Mouse (Mus musculus): Measurements from ENCODE around the gene Nfia. TPM values are rescaled to one million over a fixed set of nuclear protein-coding genes. Genes with fewer than 3 reads are reported as not detected.
A peak's percentile ranks its signal among the peaks of the same experiment; 100 is the strongest.

The Nfia gene
- total RNA-seq, 2 experiments from 2014 or later = 104 to 117 TPM

DNA sequence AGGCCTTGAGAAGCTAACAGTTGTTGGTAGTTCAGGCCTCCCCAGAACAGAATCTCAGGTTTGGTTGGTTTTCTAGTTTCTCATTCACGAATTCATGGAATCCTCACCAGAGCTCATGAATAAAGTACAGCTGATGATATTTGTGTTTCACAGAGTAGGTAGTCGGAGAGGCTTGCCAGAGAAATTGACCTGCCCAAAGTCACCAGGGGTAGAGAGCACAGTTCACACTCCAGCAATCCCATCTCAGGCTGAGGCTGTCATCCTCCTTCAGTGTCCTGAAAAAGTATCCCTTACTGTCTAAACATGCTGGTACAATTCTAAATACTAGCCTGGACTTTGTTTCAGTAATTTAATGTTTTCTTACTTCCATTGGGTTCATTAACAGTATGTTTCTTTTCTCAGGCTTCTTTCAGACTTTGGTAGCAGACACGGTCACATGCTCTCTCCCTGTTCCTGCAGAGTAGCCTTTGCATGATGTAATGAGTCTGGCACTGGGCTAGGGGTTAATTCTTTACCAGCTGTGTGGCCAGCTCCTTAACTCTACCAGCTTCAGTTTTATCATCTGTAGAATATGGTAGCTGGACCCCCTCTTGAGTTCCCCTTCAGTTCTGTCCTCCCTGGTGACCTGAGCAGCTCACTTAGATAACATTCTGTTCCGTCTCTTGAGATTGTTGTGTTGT is 7.1 kb upstream of the Nfia start:
- DNase-seq (ENCODE audit: extremely low spot score in 1 of 2, low spot score in 1 of 2) = no peak

DNA sequence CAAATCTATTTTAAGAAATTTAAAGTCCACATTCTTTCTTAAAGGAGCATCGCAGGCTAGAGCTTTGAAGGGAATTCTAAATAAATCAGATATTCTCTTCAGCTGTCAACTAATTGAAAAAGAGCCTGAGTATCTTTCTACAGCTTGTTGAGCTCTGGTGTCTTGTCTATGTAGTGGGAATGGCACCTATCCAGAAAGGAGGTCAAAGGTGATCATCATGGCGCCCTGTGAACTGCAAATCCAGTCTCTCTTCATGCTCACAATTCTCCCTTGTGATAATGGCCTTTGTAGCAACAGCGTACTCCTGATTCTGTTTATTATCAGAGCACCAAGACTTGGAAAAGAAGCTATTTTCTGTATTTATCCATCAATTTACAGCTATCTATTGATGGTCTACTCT is 6.4 kb upstream of the Nfia start:
- DNase-seq (ENCODE audit: extremely low spot score in 1 of 2, low spot score in 1 of 2) = no peak

DNA sequence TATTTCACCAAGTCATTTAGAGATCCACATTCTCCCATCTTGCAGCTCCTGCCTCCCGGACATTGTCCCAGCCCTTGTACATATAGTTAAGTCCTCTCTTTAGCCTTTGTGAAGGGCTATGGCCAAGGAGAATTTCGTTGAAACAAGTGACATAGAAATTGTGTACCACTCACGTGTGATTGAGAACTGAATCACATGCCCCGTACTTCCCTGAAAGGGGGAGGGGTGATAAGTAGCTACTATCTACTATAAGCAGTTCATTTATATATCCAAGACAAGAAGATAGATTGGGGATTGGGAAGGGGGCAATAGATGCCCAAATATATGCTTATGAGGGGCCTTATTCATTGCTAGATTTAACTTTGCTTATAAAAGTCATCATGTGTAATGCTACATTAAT is 5.5 kb upstream of the Nfia start:
- DNase-seq (ENCODE audit: extremely low spot score in 1 of 2, low spot score in 1 of 2) = no peak

DNA sequence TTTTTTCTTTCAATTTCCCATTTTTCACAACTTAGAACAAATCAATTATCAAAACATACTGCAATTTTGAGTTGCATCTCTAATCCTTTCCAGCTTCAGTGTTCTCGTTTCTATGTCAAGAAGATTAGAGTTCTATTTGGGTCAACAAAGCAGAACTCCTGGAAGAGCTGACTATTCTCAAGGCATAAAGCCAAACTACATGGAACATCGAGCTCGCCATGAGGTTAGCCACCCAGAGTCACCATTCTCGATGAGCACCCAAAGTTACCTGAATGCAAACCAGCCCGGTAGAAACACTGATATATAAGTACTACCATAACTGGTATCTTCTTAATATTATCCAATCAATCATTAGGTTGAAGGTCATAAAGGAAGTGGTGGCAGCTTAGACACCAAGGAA is 5.0 kb upstream of the Nfia start:
- DNase-seq (ENCODE audit: extremely low spot score in 1 of 2, low spot score in 1 of 2) = no peak

DNA sequence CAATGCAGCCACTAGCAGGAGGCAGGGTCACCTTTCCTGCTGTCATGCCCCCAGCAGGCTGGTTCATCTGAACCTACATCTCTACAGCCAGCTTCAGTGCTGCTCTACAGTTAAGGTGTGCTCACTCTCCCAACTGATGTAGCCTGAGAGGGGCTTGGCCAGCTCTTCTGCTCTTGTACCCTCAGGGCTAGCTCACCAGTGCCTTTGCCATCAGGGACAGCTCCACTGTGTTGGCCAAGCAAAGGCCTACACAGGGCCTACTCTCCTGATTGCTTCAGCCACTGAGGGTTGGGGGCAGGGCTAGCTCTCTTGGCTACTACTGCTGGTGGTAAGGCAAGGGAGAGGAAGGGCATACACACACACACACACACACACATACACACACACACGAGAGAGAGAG is 2.7 kb upstream of the Nfia start:
- DNase-seq (ENCODE audit: extremely low spot score in 1 of 2, low spot score in 1 of 2) = no peak

DNA sequence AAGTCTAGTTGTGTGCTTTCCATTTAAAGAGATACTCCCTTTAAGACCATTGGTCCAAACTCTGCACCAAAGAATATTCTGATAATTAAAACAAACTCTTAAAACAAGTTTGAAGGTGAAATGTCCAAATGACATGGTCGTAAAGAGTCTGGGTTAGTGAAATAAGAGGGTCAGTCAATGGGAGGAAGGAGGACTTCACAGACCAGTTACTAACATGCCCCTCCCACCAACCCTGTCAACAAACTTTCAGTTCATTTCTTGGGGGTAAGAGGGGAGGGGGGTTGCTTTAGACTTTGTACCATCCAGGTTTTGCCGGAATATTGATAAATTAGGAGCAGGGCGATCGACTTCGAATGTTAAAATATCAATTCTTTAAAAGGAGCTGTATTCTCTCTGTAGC is 1.1 kb upstream of the Nfia start:
- DNase-seq (ENCODE audit: extremely low spot score in 1 of 2, low spot score in 1 of 2) = no peak

DNA sequence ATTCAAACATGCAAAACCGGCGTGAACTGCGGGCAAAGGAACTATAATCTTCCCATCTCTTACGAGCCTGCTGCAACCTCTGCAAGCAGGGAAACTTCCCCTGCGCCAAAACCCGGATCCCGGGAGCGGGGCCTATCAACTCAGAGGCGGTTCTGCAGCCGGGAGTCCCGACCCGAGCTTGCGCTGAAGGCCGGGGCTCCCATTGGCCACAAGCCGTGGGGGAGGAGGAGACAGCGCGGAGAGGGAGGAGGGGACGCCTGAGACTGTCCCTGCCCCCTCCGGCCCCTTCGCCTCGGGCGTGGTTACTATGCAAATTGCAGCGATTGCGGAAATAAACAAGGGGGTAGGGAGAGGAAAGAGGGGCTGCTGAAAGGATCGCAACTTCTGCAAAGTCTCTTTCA is 450 bp upstream of the Nfia start:
- DNase-seq (ENCODE audit: extremely low spot score in 1 of 2, low spot score in 1 of 2) = peak; percentile 83 to 87

DNA sequence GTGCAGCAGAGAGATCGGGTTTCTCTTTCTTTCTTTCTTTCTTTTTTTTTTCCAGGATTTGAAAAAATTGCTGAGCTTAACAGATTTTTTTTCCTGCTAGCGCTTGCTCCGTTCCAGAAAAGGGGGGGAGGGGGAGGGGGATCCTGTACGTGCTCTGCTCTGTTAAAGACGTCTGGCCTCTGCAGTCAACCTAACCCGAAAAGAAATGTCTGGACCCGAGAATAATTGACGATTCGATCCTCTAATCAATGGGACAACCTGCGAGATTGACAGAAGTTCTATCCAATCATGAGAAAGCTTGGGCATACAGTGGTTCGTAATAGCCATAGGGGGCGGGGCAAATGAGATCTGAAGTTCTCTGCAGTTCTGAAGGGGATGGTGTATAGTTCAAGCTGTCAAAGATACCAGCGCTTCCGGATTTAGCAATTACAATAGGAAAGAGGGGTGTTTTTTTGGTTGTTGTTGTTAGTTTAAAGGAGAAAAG is 618 bp downstream of the Nfia start:
- DNase-seq (ENCODE audit: extremely low spot score in 1 of 2, low spot score in 1 of 2) = peak; percentile 58 to 69

DNA sequence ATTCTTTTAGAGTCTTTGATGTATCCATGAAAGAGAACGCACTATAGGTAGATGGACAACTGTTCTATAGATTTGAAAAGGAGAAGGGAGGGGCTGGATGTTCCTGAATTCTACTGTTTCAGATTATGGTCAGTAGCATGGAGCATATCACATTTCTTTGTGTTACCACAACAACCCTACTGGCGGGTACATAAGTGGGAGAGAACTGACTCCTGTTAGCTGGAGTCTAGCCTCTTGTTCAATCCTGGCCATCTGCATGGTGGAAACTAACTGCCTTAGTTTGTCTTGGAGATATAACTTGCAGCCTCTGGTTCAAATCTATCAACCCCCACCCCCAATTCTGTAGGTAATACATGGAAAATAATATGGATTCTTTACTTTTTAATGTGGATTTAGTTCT is 1.3 kb downstream of the Nfia start:
- DNase-seq (ENCODE audit: extremely low spot score in 1 of 2, low spot score in 1 of 2) = no peak

DNA sequence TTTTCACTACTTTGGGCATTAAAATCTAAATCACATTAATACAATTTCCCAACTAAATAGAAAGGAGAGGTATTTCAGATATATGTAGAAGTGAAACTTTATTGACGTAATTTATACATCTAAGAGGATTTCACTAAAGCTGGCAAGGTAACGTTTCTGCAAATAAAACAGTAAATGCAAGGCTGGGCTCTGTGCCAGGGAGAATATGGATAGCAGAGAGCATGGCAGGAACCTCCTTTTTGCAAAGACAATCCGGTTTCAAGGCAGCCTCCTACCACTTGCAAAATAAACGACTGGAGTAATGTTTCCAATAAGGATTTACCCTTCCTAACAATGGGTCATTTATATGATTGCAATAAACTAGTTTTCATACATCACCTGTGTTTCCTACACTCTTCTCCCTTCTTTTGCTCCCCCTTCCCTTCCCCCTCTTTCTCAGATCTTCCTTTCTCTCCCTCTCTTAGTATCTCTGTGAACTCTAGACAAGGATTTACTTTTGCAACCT is 2.0 kb downstream of the Nfia start:
- DNase-seq (ENCODE audit: extremely low spot score in 1 of 2, low spot score in 1 of 2) = no peak

DNA sequence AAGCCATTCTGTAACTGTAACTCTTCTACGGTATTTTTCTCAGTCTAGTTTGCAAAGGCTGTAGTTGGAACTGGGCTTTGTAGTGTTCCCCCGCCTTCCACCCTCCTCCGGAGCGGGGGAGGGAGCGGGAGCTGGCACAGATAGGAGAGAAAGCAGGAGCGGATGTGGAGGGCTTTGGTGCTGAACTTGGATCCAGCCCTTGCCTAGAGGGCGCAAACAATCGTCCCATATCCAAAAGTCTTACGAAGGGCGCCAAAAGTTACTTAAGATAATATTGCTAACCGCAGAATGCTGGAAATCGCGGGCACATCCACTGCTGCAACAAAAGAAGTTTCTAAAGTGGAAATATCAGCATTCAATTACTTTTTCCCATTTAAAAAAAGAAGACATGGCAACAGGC is 2.5 kb downstream of the Nfia start:
- peak in 1 of 2 experiments; percentile 48 for DNase-seq (ENCODE audit: extremely low spot score in 1 of 2, low spot score in 1 of 2)

DNA sequence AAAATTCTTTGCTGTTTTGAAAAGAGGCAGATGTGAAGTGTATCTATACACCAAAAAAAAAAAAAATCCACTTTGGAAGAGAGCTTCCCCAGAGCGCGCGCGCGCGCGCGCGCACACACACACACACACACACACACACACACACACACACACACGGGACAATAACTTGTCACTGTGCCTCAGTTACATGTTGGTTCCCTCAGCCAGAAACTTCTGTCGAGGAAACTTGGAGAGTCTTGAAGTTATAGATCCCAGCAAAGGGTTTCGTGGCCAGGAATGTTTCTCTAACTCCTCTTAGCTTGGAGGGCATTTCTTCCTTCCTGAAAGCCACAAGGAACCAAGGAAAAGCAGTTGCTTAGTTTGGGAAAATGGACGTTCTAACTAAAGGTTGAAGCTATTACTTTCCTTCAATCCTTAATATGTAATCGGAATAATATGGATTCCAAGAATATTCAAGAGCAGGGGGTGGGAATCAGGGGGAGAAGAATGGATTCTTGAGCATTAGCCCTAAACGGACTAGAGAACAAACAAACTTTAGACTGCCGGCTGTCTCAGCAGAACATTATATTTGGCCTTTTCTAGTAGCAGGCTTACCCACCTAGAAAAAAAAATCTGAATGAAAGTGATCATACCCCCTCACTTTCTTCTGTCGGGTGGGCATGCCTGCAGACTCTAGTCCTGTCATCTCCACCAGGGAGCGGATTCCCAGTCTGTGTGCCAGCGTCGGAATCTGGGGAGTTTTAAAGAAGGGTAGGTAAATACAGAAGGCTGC is 3.1 kb downstream of the Nfia start:
- peak in 1 of 2 experiments; percentile 6 for DNase-seq (ENCODE audit: extremely low spot score in 1 of 2, low spot score in 1 of 2)

DNA sequence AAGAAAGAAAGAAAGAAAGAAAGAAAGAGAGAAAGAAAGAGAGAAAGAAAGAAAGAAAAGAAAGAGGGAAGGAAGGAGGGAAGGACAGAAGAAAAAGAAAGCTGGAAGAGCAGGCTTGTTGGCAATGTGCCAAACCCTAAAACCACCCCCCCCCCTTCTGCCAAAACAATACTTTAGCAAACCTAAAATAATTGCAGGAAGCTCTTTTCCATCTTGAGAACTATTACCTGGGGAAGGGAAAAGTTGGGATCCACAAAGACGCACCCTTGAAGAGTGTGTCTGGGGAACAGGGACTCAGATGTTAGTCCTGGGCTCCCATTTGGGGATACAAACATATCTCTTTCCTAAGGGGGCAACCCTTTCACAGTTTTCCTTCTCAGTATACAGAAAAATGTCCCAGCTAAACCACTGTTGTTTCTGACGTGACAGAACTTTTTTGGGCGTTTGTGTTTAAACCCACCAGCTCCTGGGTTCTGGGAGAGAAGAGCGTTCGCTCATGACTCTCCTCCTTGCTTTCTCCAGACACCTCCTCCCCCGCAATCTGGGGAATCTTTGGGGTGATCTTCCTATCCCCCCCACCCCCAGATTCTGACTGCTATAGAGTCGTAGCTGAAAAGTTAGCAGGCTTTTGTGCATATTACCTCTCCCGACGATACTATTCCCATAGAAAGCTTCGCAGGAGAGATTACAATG is 4.0 kb downstream of the Nfia start:
- peak in 1 of 2 experiments; percentile 14 for DNase-seq (ENCODE audit: extremely low spot score in 1 of 2, low spot score in 1 of 2)

DNA sequence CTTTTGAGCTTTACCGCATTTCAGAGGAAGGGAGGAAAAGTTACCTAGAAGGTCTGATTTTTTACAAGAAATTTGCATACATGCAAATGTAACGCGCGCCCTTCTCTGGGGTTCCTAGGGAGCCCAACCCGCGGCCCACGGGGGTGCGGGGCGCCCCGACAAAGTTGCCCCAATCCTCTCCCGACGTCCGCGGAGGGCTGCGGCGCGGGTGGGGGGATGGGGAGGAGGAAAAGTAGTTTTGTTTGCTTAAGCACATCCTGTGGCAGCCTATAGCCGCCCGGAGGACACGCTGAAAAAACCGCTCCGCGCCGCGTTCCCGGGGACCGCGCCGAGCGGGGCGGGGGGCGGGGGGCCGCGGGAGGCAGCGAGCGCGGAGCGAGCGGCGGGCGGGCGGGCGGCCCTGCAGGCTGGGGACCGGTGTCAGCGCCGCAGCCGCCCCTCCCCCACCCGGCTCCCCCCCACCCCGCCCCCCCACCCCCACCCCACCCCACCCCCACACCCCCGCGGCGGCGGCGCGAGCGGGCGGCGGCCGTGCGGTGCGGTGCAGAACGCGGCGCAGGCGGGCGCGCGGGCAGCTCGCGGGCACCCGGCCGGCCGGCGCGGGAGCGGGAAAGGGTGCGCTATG is 4.7 kb downstream of the Nfia start:
- peak in 1 of 2 experiments; percentile 62 for DNase-seq (ENCODE audit: extremely low spot score in 1 of 2, low spot score in 1 of 2)

DNA sequence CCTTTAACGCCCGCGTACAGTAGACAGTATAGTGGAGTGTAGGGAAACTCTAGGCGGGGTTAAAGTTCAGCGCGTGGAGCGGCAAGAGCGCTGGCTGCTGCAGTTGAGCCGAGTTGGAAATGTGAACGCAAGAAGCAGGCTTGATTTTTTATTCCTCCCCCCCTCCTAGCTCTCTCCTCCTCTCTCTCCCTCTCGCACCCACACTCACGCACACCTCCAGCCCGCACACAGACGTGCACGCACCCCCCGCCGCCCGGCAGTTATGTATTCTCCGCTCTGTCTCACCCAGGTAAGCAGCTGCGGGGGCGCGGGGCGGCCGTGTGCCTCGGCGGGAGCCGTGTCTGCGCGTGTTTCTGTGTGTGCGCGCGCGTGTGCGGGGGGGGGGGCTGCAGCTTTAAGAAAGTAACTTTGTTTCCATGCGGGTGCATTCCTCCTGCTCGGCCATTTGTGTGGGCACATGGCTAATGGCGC is 5.2 kb downstream of the Nfia start, which contains the start of gene E130114P18Rik:
TSS of gene E130114P18Rik (minus strand) at position 373 of the 471 bp plus-strand sequence.
- DNase-seq (ENCODE audit: extremely low spot score in 1 of 2, low spot score in 1 of 2) = peak in 1 of 2 experiments; percentile 52

DNA sequence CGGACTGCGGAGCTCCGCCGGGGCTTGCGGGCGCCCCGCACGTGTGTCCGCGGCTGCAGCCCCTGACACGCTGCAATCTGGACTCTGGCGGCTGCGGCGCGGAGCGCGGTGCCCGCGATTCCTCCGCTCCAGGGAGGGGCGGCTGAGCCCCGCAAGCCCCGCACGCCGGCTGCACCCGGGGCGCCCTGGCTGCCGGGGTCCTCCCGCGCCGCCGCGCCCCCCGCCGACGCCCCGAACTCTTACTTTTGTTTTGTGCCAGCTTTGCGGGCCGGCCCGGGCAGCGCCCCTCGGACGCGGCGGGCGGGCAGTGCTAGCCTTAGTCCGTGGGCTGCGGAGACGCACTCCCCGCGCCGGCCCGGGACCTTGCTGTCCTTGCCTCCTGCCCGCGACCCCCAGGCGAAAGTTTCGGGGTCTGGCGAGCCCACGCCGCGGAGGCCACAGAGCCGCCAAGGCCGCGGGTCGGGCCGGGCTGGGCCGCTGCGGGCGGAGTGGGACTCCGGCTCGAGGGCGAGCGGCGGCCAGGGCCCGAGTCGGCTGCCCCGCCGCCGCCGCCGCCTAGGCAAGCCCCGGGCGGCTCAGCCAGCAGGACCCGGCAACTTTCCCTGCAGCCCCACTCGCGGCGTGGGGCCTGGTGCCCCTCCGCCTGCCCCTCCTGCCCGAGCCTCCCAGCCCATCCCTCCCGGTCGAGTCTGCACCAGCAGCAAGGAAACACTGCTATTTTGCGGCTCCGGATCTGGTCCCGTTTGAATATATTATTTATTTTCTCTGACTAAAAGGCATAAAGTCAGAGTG is 5.9 kb downstream of the Nfia start:
- DNase-seq (ENCODE audit: extremely low spot score in 1 of 2, low spot score in 1 of 2) = peak in 1 of 2 experiments; percentile 40

DNA sequence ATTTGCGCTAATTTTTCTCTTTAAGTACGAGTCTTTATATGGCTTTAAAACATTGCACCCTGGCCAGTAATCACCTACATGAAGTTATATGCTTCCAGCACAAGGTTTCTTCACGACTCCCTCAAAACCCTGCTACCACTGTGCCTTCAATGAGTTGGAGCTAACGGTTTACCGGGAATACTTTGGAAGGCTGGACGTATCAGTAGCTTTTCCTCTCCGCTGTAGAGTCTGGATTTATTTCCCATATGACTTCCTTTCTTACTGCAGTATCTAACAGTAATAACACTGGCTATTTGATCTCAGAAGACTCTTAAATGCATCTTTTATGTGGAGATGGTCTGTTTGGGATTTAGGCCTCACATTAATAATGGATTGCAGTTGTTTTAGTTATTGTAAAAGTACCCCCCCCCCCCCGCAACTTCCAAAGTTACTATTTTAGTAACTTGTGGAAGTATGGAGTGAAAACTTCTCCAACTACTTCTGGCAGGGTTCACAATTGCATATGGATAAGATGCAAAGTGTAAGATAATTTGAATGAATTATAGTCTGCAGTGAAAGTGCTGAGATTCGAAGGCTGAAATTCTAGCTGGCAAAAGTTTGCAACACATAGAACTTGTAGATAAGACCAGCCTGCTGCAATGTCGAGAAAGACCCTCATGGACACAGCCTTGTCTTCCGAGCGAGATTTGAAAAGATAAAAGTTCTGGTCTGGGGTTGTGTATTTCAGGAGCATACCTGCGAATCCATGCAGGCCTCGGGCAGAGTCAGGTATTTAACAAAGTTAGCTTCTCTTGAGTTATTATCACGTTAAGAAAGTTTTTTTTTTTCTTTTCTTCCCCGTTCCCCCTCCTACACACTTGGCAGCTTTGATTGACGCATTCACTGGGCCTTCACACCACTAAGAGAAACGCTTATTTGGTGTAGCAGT is 6.7 kb downstream of the Nfia start:
- DNase-seq (ENCODE audit: extremely low spot score in 1 of 2, low spot score in 1 of 2) = no peak

DNA sequence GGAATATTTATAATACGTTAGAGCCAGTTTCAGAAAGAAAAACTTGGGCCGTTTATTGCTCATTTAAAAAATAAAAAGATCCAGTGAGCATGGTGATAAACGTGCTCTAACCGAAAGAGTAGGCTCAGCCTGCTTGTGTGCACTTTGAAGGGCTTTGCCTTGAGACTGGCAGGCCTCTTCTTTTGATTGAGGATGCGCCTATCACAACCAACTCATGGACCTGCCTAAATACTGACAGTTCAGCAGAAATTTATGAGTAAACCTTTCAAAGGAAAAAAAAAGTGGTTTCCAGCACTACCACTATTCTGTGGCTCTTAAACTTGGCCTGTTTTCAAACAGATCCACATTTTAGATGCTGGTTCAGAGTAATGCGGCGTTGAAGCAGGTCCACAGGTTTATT is 7.5 kb downstream of the Nfia start:
- DNase-seq (ENCODE audit: extremely low spot score in 1 of 2, low spot score in 1 of 2) = no peak

Measured in layer of hippocampus, postnatal 25 days (tissue).